ENCODE assay signal across 8 mouse cellular contexts in the genomic region with DNA sequence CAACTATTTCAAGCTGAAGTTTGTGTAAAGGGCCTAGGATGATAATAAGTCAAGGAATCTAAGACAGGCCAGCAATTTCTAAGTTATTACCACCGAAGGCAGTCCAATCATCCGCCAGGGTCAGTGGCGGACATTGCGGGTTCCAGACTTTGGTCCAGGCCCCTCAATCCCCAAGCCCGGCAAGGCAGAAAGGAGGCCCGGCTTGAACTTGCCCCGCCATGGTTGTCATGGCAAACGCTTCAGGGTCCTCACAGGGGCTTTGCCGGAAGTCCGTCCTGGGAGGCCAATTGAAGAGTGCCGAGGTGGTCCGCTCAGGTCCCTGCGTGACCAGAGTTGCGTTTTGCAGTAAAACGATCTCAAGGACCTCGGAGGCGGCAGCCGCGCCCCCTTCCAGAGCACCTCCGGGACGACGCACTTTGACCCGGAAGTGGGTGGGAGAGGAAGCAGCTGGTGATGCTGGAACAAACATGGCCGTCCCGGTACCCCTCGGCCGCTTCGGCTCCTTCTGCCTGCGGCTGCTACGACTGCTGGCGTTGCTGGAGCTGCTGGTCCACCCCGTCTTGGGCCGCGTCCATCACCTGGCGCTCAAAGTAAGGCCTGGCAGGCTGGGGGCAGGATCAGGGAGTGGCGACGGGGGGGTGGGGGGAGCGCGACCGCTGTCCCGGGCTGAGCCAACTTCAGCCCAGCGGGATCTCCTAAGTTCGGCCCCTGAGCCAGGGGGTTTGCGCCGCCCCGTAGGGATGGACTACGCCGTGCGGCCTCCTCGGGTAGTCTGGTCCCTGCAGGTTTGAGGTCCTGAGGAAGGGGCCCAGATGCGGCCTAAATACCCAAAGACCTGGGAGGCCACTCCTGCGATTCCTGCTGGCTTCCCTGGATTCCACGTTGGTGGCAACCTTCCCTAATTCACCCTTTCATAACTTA. TPM values are rescaled to one million over a fixed set of nuclear protein-coding genes. Genes with fewer than 3 reads are reported as not detected.
DNase-seq lines count a peak whose midpoint lies in the region; ATAC-seq and TF ChIP-seq lines count a peak whose summit lies in the region.

A gene (plus strand): TSS at position 425 of the 921 bp plus-strand sequence.

- peak within 1 kb of the TSS; percentile 70 for H3K4me2 ChIP-seq in forebrain, embryonic 13.5 days

- no peaks in the 10 kb centered on the region; the same call in 1 of the 2 replicates for H3K36me3 ChIP-seq in ES-Bruce4 (ENCODE audit: control insufficient read depth, insufficient read depth, low read length, poor library complexity, severe bottlenecking)
- peaks cover 24% of the 10 kb centered on the region for H3K36me3 ChIP-seq in forebrain, embryonic 13.5 days (ENCODE audit: poor library complexity, severe bottlenecking)

- no peaks in the 10 kb centered on the region for H3K9me3 ChIP-seq in ES-Bruce4 (replicated peaks; ENCODE audit: control insufficient read depth, insufficient read depth, low read length, poor library complexity, severe bottlenecking)
- no peaks in the 10 kb centered on the region for H3K9me3 ChIP-seq in forebrain, embryonic 13.5 days (replicated peaks)

- no peak for TF ChIP-seq POLR2A in ES-Bruce4 (IDR thresholded peaks at IDR 0.05; ENCODE audit: insufficient read depth, low read length)
- peak; percentile 85; the same call in 1 of the 2 replicates for TF ChIP-seq POLR2A in lung, adult 2 months (IDR thresholded peaks at IDR 0.05; ENCODE audit: borderline replicate concordance, extremely low read depth, low read depth, low read length)

- WGBS in forebrain, embryonic 13.5 days, result 0% methylated on average over 53 of the region's 53 CpGs
- WGBS in large intestine, adult 2 months, result under 1% methylated on average over 53 of the region's 53 CpGs
- WGBS in lung, adult 2 months, result under 1% methylated on average over 53 of the region's 53 CpGs

- peak within 1 kb of the TSS; percentile 89 for H3K4me3 ChIP-seq in ES-Bruce4 (ENCODE audit: low read depth, low read length)
- peak within 1 kb of the TSS; percentile 95 for H3K4me3 ChIP-seq in forebrain, embryonic 13.5 days
- peak within 1 kb of the TSS; percentile 81 for H3K4me3 ChIP-seq in lung, adult 2 months (replicated peaks; ENCODE audit: extremely low read depth, low read depth, low read length)

- no peak for TF ChIP-seq CTCF in ES-Bruce4 (IDR thresholded peaks at IDR 0.05; ENCODE audit: low read depth, low read length)
- no peak for TF ChIP-seq CTCF in lung, adult 2 months (IDR thresholded peaks at IDR 0.05; ENCODE audit: insufficient read depth, low read length)

- peak; percentile 79 for DNase-seq in c-Kit-positive CD71-positive TER-119-positive erythroid progenitor cells, embryonic 14.5 days (ENCODE audit: low spot score)
- peak; percentile 85 to 93 for DNase-seq in heart, postnatal 10 days
- peak; percentile 71 for DNase-seq in large intestine, adult 2 months (ENCODE audit: low read depth, low spot score)
- DNase-seq in lung, adult 2 months, result peak; percentile 85
- peak; percentile 74 to 78 for DNase-seq in thymus, adult 18-20 months

- no peak for TF ChIP-seq EP300 in ES-Bruce4 (IDR thresholded peaks at IDR 0.05; ENCODE audit: insufficient read depth, low read depth, low read length)

- ATAC-seq in forebrain, embryonic 13.5 days, result peak; percentile 95
- peak; percentile 96 for ATAC-seq in neutrophil, adult 5-6 weeks (ENCODE audit: extremely low read depth, insufficient number of reproducible peaks, low FRiP score, poor library complexity, severe bottlenecking)

- intact Hi-C loops in heart, postnatal 10 days (cut with DNase I), result loop anchor here (2.0 kb wide), 1 partner anchor 127 kb away; no protein-coding TSS in a partner anchor

- no peaks in the 10 kb centered on the region for H3K27me3 ChIP-seq in ES-Bruce4 (ENCODE audit: control insufficient read depth, insufficient read depth, low read length, poor library complexity, severe bottlenecking)
- no peaks in the 10 kb centered on the region for H3K27me3 ChIP-seq in forebrain, embryonic 13.5 days

- no peak within 1 kb of the TSS for H3K27ac ChIP-seq in ES-Bruce4 (ENCODE audit: insufficient read depth, low read length)
- H3K27ac ChIP-seq in forebrain, embryonic 13.5 days, result peak within 1 kb of the TSS; percentile 67

- no peaks in the 10 kb centered on the region for H3K4me1 ChIP-seq in ES-Bruce4 (ENCODE audit: control insufficient read depth, insufficient read depth, low read length)
- H3K4me1 ChIP-seq in forebrain, embryonic 13.5 days, result peaks cover 31% of the 10 kb centered on the region
- H3K4me1 ChIP-seq in lung, adult 2 months (ENCODE audit: control insufficient read depth, insufficient read depth, low read length), result no peaks in the 10 kb centered on the region

- peak within 1 kb of the TSS; percentile 84 for H3K9ac ChIP-seq in ES-Bruce4 (ENCODE audit: low read depth, poor library complexity, severe bottlenecking)
- peak within 1 kb of the TSS; percentile 90 for H3K9ac ChIP-seq in forebrain, embryonic 13.5 days

RNA-seq across cellular contexts. Expression of the gene that starts here (rescaled TPM):
- 71.9 and 72.5 TPM in 2 replicates for polyA plus RNA-seq in ES-Bruce4 (2011; ENCODE audit: insufficient read depth, insufficient read length, low read depth, missing spikeins)
- polyA plus RNA-seq in forebrain, embryonic 13.5 days (2015; fragmentation: Nextera tagmentation; extraction: Ambion mirVana), result 28.6 and 34.3 TPM in 2 replicates
- 10 to 100 TPM; 42.1 to 42.3 TPM for total RNA-seq in heart, postnatal 10 days (2021)
- 26.6 and 35.9 TPM in 2 replicates for polyA plus RNA-seq in large intestine, adult 2 months (2012; rRNA removed)
- polyA plus RNA-seq in lung, adult 2 months (2012; rRNA removed), result 20.8 and 24.4 TPM in 2 replicates
- 56.0 and 58.8 TPM in 2 replicates for total RNA-seq in neutrophil, adult 5-6 weeks (2017)
